12 mouse cellular contexts compared by ENCODE assay signal in the genomic region with DNA sequence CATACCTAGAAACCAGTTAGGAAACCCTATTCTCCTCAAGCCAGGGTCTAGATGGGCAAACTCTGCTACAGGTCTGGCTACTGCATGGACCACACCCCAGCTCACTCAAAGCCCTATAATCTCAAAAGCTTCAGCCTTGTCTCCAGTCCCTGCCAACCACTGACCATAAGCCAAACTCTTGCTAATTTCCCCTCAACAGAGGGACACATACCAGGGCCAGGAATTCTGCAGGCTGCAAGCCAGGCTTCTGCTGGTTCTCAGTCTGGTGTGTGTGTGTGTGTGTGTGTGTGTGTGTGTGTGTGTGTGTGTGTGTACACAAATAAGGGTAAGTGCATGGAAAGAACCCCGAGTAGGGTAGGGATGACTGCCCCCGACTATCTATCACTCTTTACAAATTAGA. TPM values are rescaled to one million over a fixed set of nuclear protein-coding genes. Genes with fewer than 3 reads are reported as not detected.
A peak's percentile ranks its signal among the peaks of the same experiment; 100 is the strongest.
DNase-seq lines count a peak whose midpoint lies in the region; ATAC-seq and TF ChIP-seq lines count a peak whose summit lies in the region.
"Had no signal": no experiment of that assay in that cellular context is flagged by ENCODE, and none has a peak within 500 bp of the region (broad histone marks: within the 10 kb centered on the region; RNA-seq: fewer than 3 reads in every experiment).

No protein-coding gene starts in this region.

- no peaks in the 10 kb centered on the region for H3K9me3 ChIP-seq in midbrain, embryonic 10.5 days (replicated peaks)

- ATAC-seq in frontal cortex, adult (ENCODE audit: low TSS enrichment), result no peak

- peaks cover 25% of the 10 kb centered on the region for H3K4me1 ChIP-seq in midbrain, embryonic 10.5 days

- no peaks in the 10 kb centered on the region for H3K36me3 ChIP-seq in midbrain, embryonic 10.5 days

- H3K27me3 ChIP-seq in midbrain, embryonic 10.5 days (ENCODE audit: low read depth, poor library complexity, severe bottlenecking), result peaks cover 100% of the 10 kb centered on the region

- no peak for TF ChIP-seq CTCF in gastrocnemius, adult 2 months (IDR thresholded peaks at IDR 0.05)

- H3K4me3 ChIP-seq in gastrocnemius, adult 2 months, result no peak overlapping the region
- peak overlapping the region; percentile 62; the same call in 1 of the 2 replicates for H3K4me3 ChIP-seq in midbrain, embryonic 10.5 days

- intact Hi-C loops in gastrocnemius, adult 2 months (cut with DNase I), result no loop called here

- 100% methylated on average over 1 of the region's 2 CpGs for WGBS in midbrain, embryonic 10.5 days

- no peak overlapping the region for H3K27ac ChIP-seq in gastrocnemius, adult 2 months
- no peak overlapping the region for H3K27ac ChIP-seq in midbrain, embryonic 10.5 days (replicated peaks)

- DNase-seq in gastrocnemius, postnatal 25 days, result peak; percentile 7
- no peak for DNase-seq in gastrocnemius, adult 2 months
- peak; percentile 60 for DNase-seq in NIH3T3 (ENCODE audit: low read depth)
- DNase-seq in cerebellum, postnatal 14 days, result peak; percentile 89 to 91
- DNase-seq in midbrain, embryonic 10.5 days (ENCODE audit: low spot score), result no peak
- no peak for DNase-seq in kidney, adult 18-20 months
- no peak for DNase-seq in frontal cortex, postnatal 36 days (ENCODE audit: low spot score in 2 of 2)
- DNase-seq: adrenal gland, postnatal 10 days; B cell, adult 2 months; embryo, embryonic 11 days had no signal

RNA-seq across cellular contexts. Expression of a gene that starts 2.1 kb away (rescaled TPM):
- total RNA-seq in gastrocnemius, postnatal 25 days (2021), result 1 to 10 TPM in 1 of 2 experiments, under 1 TPM in 1; 0.41 to 1.2 TPM
- total RNA-seq in gastrocnemius, adult 2 months (2021), result under 1 TPM in 1 of 2 experiments, not detected in 1; 0.39 TPM
- polyA plus RNA-seq in midbrain, embryonic 10.5 days (2016; fragmentation: Nextera tagmentation; extraction: Ambion mirVana), result 4.4 and 7.1 TPM in 2 replicates
- total RNA-seq: megakaryocyte-erythroid progenitor cell, adult 5-6 weeks had no signal

RNA-seq across cellular contexts. Expression of a gene that starts 24.2 kb away (rescaled TPM):
- total RNA-seq in gastrocnemius, postnatal 25 days (2021), result 1 to 10 TPM; 8.2 to 9.3 TPM
- 10 to 100 TPM; 10.7 to 14.8 TPM for total RNA-seq in gastrocnemius, adult 2 months (2021)
- 31.9 and 35.2 TPM in 2 replicates for polyA plus RNA-seq in midbrain, embryonic 10.5 days (2016; fragmentation: Nextera tagmentation; extraction: Ambion mirVana)

RNA-seq across cellular contexts. Expression of a gene that starts 39.1 kb away (rescaled TPM):
- 1 to 10 TPM in 1 of 2 experiments, under 1 TPM in 1; 0.72 to 1.3 TPM for total RNA-seq in gastrocnemius, postnatal 25 days (2021)
- 1 to 10 TPM; 1.3 to 1.6 TPM for total RNA-seq in gastrocnemius, adult 2 months (2021)
- 14.8 and 16.8 TPM in 2 replicates for polyA plus RNA-seq in midbrain, embryonic 10.5 days (2016; fragmentation: Nextera tagmentation; extraction: Ambion mirVana)

Comparison
In these comparisons a context has a peak if more than half of its experiments do, and no peak if none do; other contexts are left out.
1. DNase-seq: peak in gastrocnemius, postnatal 25 days (single experiment), NIH3T3 (single experiment) and cerebellum, postnatal 14 days (2 of 2); none in gastrocnemius, adult 2 months (single experiment), midbrain, embryonic 10.5 days (single experiment), kidney, adult 18-20 months (single experiment) and frontal cortex, postnatal 36 days (0 of 2).